Mouse (Mus musculus) splenic B cell, adult 2 months (primary cell): Measurements from ENCODE around the gene Ttc7b.

ENCODE experiments used
- DNase-seq: peaks from one replicate; pipeline ENCODE4 v3.0.0-alpha.2; 2011; ENCODE audit warnings: low read depth, low spot score
- H3K27me3 ChIP-seq: 2 replicates; pipeline ENCODE4 v1.6.1; 2012; ENCODE audit warnings: mild to moderate bottlenecking, low read length, moderate library complexity, mixed read lengths; ENCODE audit not compliant: control insufficient read depth, poor library complexity, insufficient read depth, severe bottlenecking
- H3K36me3 ChIP-seq: 2 replicates; pipeline ENCODE4 v1.6.1; 2012; ENCODE audit warnings: mild to moderate bottlenecking, low read length, moderate library complexity, mixed read lengths; ENCODE audit not compliant: control insufficient read depth, poor library complexity, insufficient read depth, severe bottlenecking

The Ttc7b gene

GRCm38 (mm10) chr12:100273033-100273432, 247.6 kb downstream of the Ttc7b start:
- Histone ChIP-seq H3K36me3 (no peaks in the 10 kb centered on the region), H3K27me3 (no peaks in the 10 kb centered on the region)
- no peak for DNase-seq

DNA sequence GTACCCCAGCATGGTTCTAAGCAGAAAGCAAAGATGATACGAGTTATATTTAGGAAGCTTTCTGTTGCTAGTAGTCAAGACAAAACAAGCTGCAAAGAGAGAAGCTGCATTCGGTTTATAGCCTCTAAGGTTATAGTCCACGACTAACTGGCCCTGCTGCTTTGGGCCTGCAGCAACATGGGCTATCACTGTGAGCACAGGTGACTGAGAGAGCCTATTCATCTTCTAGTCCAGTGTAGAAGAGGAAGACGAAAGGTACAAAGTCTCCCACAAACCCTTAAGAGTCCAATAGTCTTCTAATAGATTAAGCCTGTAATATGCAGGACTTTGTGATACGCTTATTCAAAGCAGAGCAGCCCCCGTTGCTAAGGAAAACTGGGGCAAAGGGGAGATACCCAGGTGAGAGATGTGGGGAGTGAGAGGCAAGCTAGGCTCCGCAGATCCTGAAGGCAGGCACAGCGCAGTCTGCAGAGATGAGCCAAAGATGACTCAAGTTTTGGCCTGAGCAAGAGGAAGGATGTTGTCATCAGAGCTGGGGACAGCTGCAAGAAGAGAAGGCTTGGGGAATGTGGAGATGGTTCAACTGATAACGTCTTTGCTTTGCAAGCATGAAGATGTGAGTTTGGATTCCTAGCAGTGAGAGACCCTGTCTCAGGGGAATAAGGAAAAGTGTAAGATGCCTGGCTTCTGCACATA, 250.5 kb downstream of the Ttc7b start:
- no peaks in the 10 kb centered on the region for H3K27me3 ChIP-seq
- no peak for DNase-seq
- H3K36me3 ChIP-seq = no peaks in the 10 kb centered on the region

GRCm38 (mm10) chr12:100268011-100268410, 252.6 kb downstream of the Ttc7b start:
- Histone ChIP-seq H3K36me3 (no peaks in the 10 kb centered on the region), H3K27me3 (no peaks in the 10 kb centered on the region)
- DNase-seq = peak; percentile 84

- DNase-seq = no peak
- H3K27me3 ChIP-seq = no peaks in the 10 kb centered on the region
- H3K36me3 ChIP-seq = no peaks in the 10 kb centered on the region
These were observed 254.9 kb downstream of the Ttc7b start for GRCm38 (mm10) chr12:100265546-100266309.

DNA sequence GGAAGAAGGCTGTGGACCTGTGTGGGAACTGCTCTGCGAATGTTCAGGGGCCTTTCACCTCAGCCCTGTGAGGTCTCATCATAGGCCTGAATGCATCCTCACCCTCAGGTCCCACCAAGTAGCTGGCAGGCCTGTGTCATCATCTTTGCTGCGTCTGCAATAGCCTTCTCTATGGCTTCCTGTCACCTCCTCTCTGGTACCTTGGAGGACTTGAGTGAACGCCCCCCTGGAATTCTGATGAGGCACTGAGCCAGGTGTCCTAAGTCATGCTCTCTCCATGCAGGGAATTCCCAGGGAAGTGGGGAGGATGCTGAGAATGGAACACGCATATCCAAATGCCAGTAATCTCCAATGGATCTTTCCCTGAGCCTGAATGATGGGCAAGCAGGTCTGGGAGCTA, 255.7 kb downstream of the Ttc7b start:
- no peak for DNase-seq
- Histone ChIP-seq H3K36me3 (no peaks in the 10 kb centered on the region), H3K27me3 (no peaks in the 10 kb centered on the region)

GRCm38 (mm10) chr12:100262846-100263245, 257.8 kb downstream of the Ttc7b start:
- no peaks in the 10 kb centered on the region for H3K36me3 ChIP-seq
- no peak for DNase-seq
- H3K27me3 ChIP-seq = no peaks in the 10 kb centered on the region

DNA sequence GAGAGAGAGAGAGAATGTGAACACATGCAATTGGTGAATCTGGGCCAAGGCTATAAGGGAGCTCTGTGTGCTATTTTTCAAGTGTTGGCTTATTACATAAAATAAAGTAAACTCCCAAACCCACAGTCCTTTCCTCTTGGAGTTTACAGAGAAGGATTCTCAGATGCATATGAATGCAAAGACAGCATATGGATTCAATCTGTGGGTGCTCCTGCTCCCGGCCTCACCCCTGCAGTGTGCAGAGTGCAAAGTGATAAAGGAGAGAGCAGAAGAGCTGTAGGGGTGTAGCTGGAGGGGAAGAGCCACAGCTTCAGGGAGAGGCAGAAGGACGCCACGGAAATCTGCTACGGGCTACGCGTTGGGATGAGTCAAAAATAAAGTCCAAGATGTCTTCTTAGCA, 258.9 kb downstream of the Ttc7b start:
- no peak for DNase-seq

DNA sequence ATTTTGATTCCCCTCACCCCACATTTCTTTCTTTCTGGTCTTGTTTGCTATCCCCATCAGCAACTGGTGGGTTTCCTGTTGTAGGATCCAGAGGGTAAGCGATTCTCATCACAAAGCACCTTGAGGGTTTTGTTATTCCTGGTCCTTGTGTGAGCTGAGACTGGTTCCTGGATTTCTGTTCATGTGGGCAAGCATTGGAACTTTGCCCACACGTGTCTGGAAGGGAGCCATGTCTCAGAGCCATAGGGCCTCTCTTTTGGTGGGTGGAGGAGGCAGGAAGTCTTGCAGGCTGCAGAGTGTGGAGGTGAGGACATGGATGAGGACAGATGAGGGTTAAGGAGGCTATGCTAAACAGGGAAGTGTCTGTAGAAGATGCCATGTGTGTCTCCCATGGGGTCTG, 260.5 kb downstream of the Ttc7b start:
- no peak for DNase-seq
- Histone ChIP-seq H3K36me3 (no peaks in the 10 kb centered on the region), H3K27me3 (no peaks in the 10 kb centered on the region)

More for the DNA sequence above, 258.9 kb downstream of the Ttc7b start:
- no peaks in the 10 kb centered on the region for H3K27me3 ChIP-seq
- H3K36me3 ChIP-seq = no peaks in the 10 kb centered on the region

GRCm38 (mm10) chr12:100257779-100258178, 262.8 kb downstream of the Ttc7b start:
- no peak for DNase-seq
- H3K36me3 ChIP-seq = no peaks in the 10 kb centered on the region
- H3K27me3 ChIP-seq = no peaks in the 10 kb centered on the region

DNA sequence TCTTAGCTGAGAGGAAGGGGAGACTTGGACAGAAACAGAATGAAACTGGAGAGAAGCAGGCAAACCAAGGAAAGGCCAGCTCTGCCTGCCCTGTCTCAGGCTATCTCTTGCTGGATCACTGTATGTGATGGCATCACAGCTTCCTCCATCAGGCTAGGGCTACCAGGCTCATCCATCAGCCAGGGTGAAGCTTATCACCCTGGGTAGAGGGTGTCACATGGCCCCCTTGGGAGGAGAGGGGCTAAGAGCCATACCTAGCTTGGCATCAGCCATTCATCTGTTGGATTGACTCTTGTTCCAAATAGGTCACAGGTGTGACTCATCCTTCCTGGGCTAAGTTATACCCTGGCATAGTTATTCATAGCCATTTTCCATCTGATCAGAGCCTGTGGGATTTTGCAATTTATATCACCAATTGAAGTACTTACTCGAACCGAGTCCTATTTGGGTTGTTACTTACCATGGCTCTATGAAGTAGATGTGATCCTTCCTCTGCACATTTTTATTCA, 265.1 kb downstream of the Ttc7b start:
- no peaks in the 10 kb centered on the region for H3K27me3 ChIP-seq
- no peaks in the 10 kb centered on the region for H3K36me3 ChIP-seq
- no peak for DNase-seq

GRCm38 (mm10) chr12:100254471-100254870, 266.2 kb downstream of the Ttc7b start:
- Histone ChIP-seq H3K27me3 (no peaks in the 10 kb centered on the region), H3K36me3 (no peaks in the 10 kb centered on the region)
- DNase-seq = no peak
